Mouse (Mus musculus): ENCODE measurements around the gene Tmem217. TPM values are rescaled to one million over a fixed set of nuclear protein-coding genes. Genes with fewer than 3 reads are reported as not detected.
A peak's percentile ranks its signal among the peaks of the same experiment; 100 is the strongest.

The Tmem217 gene
- polyA plus RNA-seq, 1 experiment from 2014 or later = not detected

GRCm38 (mm10) chr17:29514435-29514834, 37.8 kb downstream of the Tmem217 start:
- 0 out of 2 replicates have a peak, but pooled peaks have one; percentile 36 for ATAC-seq

GRCm38 (mm10) chr17:29513044-29513730, 39.0 kb downstream of the Tmem217 start:
- Histone ChIP-seq H3K36me3 (ENCODE audit: control insufficient read depth, insufficient read depth) (no peaks in the 10 kb centered on the region), H3K9me3 (ENCODE audit: control insufficient read depth) (no peaks in the 10 kb centered on the region), H3K27ac (ENCODE audit: low read depth, low read length) (no peak overlapping the region), H3K9ac (ENCODE audit: low read depth, low read length) (no peak overlapping the region), H3K27me3 (replicated peaks; ENCODE audit: control insufficient read depth, insufficient read depth, low read length) (no peaks in the 10 kb centered on the region), H3K4me1 (replicated peaks; ENCODE audit: control insufficient read depth, insufficient read depth, low read length) (no peaks in the 10 kb centered on the region), H3K4me3 (ENCODE audit: low read depth, low read length) (no peak overlapping the region), H3K4me2 (replicated peaks; ENCODE audit: low read depth) (no peak overlapping the region)
- TF ChIP-seq CTCF (IDR thresholded peaks at IDR 0.05; ENCODE audit: low read depth) = peak; percentile 88
- ATAC-seq = no peak
- WGBS = 34% methylated on average over 13 of the region's 13 CpGs

More at GRCm38 (mm10) chr17:29514435-29514834, 37.8 kb downstream of the Tmem217 start:
- no peaks in the 10 kb centered on the region for H3K9me3 ChIP-seq (ENCODE audit: control insufficient read depth)
- no peak overlapping the region for H3K4me2 ChIP-seq (replicated peaks; ENCODE audit: low read depth)
- H3K36me3 ChIP-seq (ENCODE audit: control insufficient read depth, insufficient read depth) = no peaks in the 10 kb centered on the region
- H3K27ac ChIP-seq (ENCODE audit: low read depth, low read length) = no peak overlapping the region
- H3K4me1 ChIP-seq (replicated peaks; ENCODE audit: control insufficient read depth, insufficient read depth, low read length) = no peaks in the 10 kb centered on the region
- TF ChIP-seq CTCF (IDR thresholded peaks at IDR 0.05; ENCODE audit: low read depth) = peak; percentile 95
- 1% methylated on average over 11 of the region's 11 CpGs for WGBS
- H3K4me3 ChIP-seq (ENCODE audit: low read depth, low read length) = no peak overlapping the region
- H3K9ac ChIP-seq (ENCODE audit: low read depth, low read length) = no peak overlapping the region
- no peaks in the 10 kb centered on the region for H3K27me3 ChIP-seq (replicated peaks; ENCODE audit: control insufficient read depth, insufficient read depth, low read length)

GRCm38 (mm10) chr17:29510691-29511090, 41.5 kb downstream of the Tmem217 start:
- no peak for ATAC-seq
- Histone ChIP-seq H3K27ac (ENCODE audit: low read depth, low read length) (no peak overlapping the region), H3K36me3 (ENCODE audit: control insufficient read depth, insufficient read depth) (no peaks in the 10 kb centered on the region), H3K4me1 (replicated peaks; ENCODE audit: control insufficient read depth, insufficient read depth, low read length) (no peaks in the 10 kb centered on the region), H3K27me3 (replicated peaks; ENCODE audit: control insufficient read depth, insufficient read depth, low read length) (no peaks in the 10 kb centered on the region), H3K9me3 (ENCODE audit: control insufficient read depth) (no peaks in the 10 kb centered on the region), H3K4me2 (replicated peaks; ENCODE audit: low read depth) (no peak overlapping the region), H3K9ac (ENCODE audit: low read depth, low read length) (no peak overlapping the region), H3K4me3 (ENCODE audit: low read depth, low read length) (no peak overlapping the region)
- no peak for TF ChIP-seq CTCF (IDR thresholded peaks at IDR 0.05; ENCODE audit: low read depth)
- WGBS = 52% methylated on average over 8 of the region's 8 CpGs

- no peaks in the 10 kb centered on the region for H3K9me3 ChIP-seq (ENCODE audit: control insufficient read depth)
- no peaks in the 10 kb centered on the region for H3K36me3 ChIP-seq (ENCODE audit: control insufficient read depth, insufficient read depth)
- no peak overlapping the region for H3K4me3 ChIP-seq (ENCODE audit: low read depth, low read length)
- no peak overlapping the region for H3K9ac ChIP-seq (ENCODE audit: low read depth, low read length)
- no peaks in the 10 kb centered on the region for H3K4me1 ChIP-seq (replicated peaks; ENCODE audit: control insufficient read depth, insufficient read depth, low read length)
- no peaks in the 10 kb centered on the region for H3K27me3 ChIP-seq (replicated peaks; ENCODE audit: control insufficient read depth, insufficient read depth, low read length)
- no peak overlapping the region for H3K27ac ChIP-seq (ENCODE audit: low read depth, low read length)
- 64% methylated on average over 12 of the region's 12 CpGs for WGBS
- no peak overlapping the region for H3K4me2 ChIP-seq (replicated peaks; ENCODE audit: low read depth)
- no peak for TF ChIP-seq CTCF (IDR thresholded peaks at IDR 0.05; ENCODE audit: low read depth)
- ATAC-seq = no peak
Measured at GRCm38 (mm10) chr17:29508927-29509608, 43.1 kb downstream of the Tmem217 start.

GRCm38 (mm10) chr17:29503700-29504099, 48.5 kb downstream of the Tmem217 start:
- peak; percentile 51 for TF ChIP-seq CTCF (IDR thresholded peaks at IDR 0.05; ENCODE audit: low read depth)
- Histone ChIP-seq H3K27ac (ENCODE audit: low read depth, low read length) (no peak overlapping the region), H3K27me3 (replicated peaks; ENCODE audit: control insufficient read depth, insufficient read depth, low read length) (no peaks in the 10 kb centered on the region), H3K4me2 (replicated peaks; ENCODE audit: low read depth) (no peak overlapping the region), H3K4me1 (replicated peaks; ENCODE audit: control insufficient read depth, insufficient read depth, low read length) (no peaks in the 10 kb centered on the region), H3K36me3 (ENCODE audit: control insufficient read depth, insufficient read depth) (no peaks in the 10 kb centered on the region), H3K9me3 (ENCODE audit: control insufficient read depth) (0 out of 2 replicates have a peak, but pooled peaks cover 4% of the 10 kb centered on the region), H3K4me3 (ENCODE audit: low read depth, low read length) (no peak overlapping the region), H3K9ac (ENCODE audit: low read depth, low read length) (no peak overlapping the region)
- WGBS = 79% methylated on average over 5 of the region's 5 CpGs
- ATAC-seq = no peak
